Mouse (Mus musculus) heart, embryonic 10.5 days (tissue): ENCODE results near the gene Zfp871. TPM values are rescaled to one million over a fixed set of nuclear protein-coding genes. Genes with fewer than 3 reads are reported as not detected.
A peak's percentile ranks its signal among the peaks of the same experiment; 100 is the strongest.
"Not testable (repeated sequence)": the region's sequence is repeated elsewhere in the genome, so short reads cannot be mapped to it uniquely, and the experiment has no call there.

Experiments used
- DNase-seq: peaks from one replicate; pipeline ENCODE4 v3.0.0-alpha.2; 2017; ENCODE audit warnings: low spot score
- H3K27ac ChIP-seq: fragments of 300-500 bp; sonication (generic); 2 replicates; pipeline ENCODE4 v1.5.1; 2016; ENCODE audit warnings: mild to moderate bottlenecking
- H3K27me3 ChIP-seq: fragments of 300-500 bp; sonication (generic); 2 replicates; pipeline ENCODE4 v1.6.1; 2016; ENCODE audit warnings: mild to moderate bottlenecking; ENCODE audit not compliant: poor library complexity, insufficient read depth, severe bottlenecking
- H3K36me3 ChIP-seq: fragments of 300-500 bp; sonication (generic); 2 replicates; pipeline ENCODE4 v1.6.1; 2016; ENCODE audit warnings: mild to moderate bottlenecking, moderate library complexity
- H3K4me1 ChIP-seq: fragments of 300-500 bp; sonication (generic); 2 replicates; pipeline ENCODE4 v1.6.1; 2016; ENCODE audit warnings: mild to moderate bottlenecking
- H3K4me3 ChIP-seq: fragments of 300-500 bp; sonication (generic); 2 replicates; pipeline ENCODE4 v1.5.1; 2016; ENCODE audit warnings: mild to moderate bottlenecking, moderate library complexity
- H3K9me3 ChIP-seq: fragments of 300-500 bp; sonication (generic); 2 replicates; pipeline ENCODE4 v1.6.1; 2016; ENCODE audit warnings: mild to moderate bottlenecking, moderate library complexity
- WGBS: fragments of 180-500 bp; shearing (Covaris S2); methylation state at CpG from one replicate; pipeline ENCODE4 v1.1.7; 2016; 5-methylcytosine and 5-hydroxymethylcytosine counted together
- polyA plus RNA-seq: library from polyadenylated mRNA; unstranded; fragments of >200 nt; fragmentation: Nextera tagmentation; extraction: Ambion mirVana; gene quantifications from 2 replicates; pipeline ENCODE4 v1.2.1, GENCODE M21; 2016

The Zfp871 gene
- polyA plus RNA-seq, 1 experiment from 2014 or later = 27.3 TPM

- peaks cover 38% of the 10 kb centered on the region for H3K36me3 ChIP-seq
- H3K9me3 ChIP-seq = no peaks in the 10 kb centered on the region
- 81% methylated on average over 3 of the region's 3 CpGs for WGBS
- H3K27ac ChIP-seq = no peak overlapping the region
- DNase-seq = no peak
- no peak overlapping the region for H3K4me3 ChIP-seq
- peaks cover 9% of the 10 kb centered on the region for H3K4me1 ChIP-seq
- H3K27me3 ChIP-seq = no peaks in the 10 kb centered on the region
These were observed 2.4 kb downstream of the Zfp871 start for GRCm38 (mm10) chr17:32785656-32786055.

DNA sequence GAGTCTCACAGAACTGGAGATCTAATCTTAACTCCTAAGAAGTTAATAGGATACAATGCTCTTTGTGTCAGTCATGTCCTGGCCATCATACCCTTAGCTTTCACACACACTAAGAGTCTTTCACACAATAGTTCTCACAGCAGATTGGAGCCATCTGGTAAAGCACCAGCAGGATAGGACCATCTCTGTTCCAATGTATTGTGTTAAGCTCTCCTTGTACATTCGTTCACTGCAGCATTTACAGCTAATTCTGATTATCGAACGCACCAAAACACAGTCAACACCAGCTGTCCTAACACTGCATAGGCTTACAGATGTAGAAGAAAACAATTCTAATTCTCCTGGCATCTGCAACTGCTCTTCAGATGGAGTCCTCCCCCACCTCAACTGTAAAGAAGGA lies 10.5 kb downstream of the Zfp871 start:
- WGBS = 94% methylated on average over 3 of the region's 3 CpGs
- Histone ChIP-seq H3K4me1 (no peaks in the 10 kb centered on the region), H3K9me3 (no peaks in the 10 kb centered on the region), H3K36me3 (peaks cover 75% of the 10 kb centered on the region), H3K27me3 (no peaks in the 10 kb centered on the region), H3K27ac (no peak overlapping the region), H3K4me3 (no peak overlapping the region)
- no peak for DNase-seq

GRCm38 (mm10) chr17:32771213-32771612 lies 16.9 kb downstream of the Zfp871 start:
- H3K27me3 ChIP-seq = no peaks in the 10 kb centered on the region
- WGBS = 64% methylated on average over 1 of the region's 1 CpGs

DNA sequence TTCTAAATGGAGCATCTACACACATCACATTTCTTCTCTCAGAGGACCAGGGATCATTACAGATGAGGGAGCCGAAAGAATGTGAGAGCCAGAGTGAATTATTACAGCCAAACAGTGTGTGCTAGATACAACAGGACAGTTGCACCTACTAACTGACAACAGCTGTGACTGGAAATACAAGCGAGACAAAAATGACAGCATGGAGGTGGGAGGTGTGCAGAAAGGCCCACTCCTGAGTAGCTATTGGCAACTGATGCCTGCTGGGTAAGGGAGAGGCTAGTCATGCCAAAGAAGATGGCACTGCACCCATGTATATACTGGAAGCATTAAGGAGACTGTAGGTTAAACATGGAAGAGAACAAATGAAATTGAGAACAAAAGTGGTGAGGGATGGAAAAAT lies 21.7 kb downstream of the Zfp871 start:
- H3K9me3 ChIP-seq = no peaks in the 10 kb centered on the region
- 94% methylated on average over 2 of the region's 2 CpGs for WGBS
- no peak for DNase-seq
- H3K4me1 ChIP-seq = no peaks in the 10 kb centered on the region
- H3K27ac ChIP-seq = no peak overlapping the region
- H3K27me3 ChIP-seq = no peaks in the 10 kb centered on the region
- no peak overlapping the region for H3K4me3 ChIP-seq
- H3K36me3 ChIP-seq = peaks cover 77% of the 10 kb centered on the region

More at GRCm38 (mm10) chr17:32771213-32771612, 16.9 kb downstream of the Zfp871 start:
- H3K4me3 ChIP-seq = no peak overlapping the region
- peaks cover 95% of the 10 kb centered on the region for H3K36me3 ChIP-seq
- no peak for DNase-seq
- no peak overlapping the region for H3K27ac ChIP-seq
- H3K4me1 ChIP-seq = no peaks in the 10 kb centered on the region
- H3K9me3 ChIP-seq = no peaks in the 10 kb centered on the region

- no peaks in the 10 kb centered on the region for H3K36me3 ChIP-seq
- H3K27me3 ChIP-seq = no peaks in the 10 kb centered on the region
- no peak overlapping the region for H3K27ac ChIP-seq
- H3K9me3 ChIP-seq = no peaks in the 10 kb centered on the region
- 60% methylated on average over 5 of the region's 5 CpGs for WGBS
- H3K4me3 ChIP-seq = no peak overlapping the region
- no peaks in the 10 kb centered on the region for H3K4me1 ChIP-seq
- no peak for DNase-seq
These were observed 30.8 kb downstream of the Zfp871 start for GRCm38 (mm10) chr17:32757331-32757730.

GRCm38 (mm10) chr17:32753634-32754033 lies 34.5 kb downstream of the Zfp871 start:
- 0 out of 2 replicates have a peak overlapping the region, but pooled peaks have one; percentile 5 for H3K4me3 ChIP-seq
- H3K27ac ChIP-seq = no peak overlapping the region
- WGBS = 11% methylated on average over 12 of the region's 12 CpGs
- no peaks in the 10 kb centered on the region for H3K36me3 ChIP-seq
- no peak for DNase-seq
- H3K4me1 ChIP-seq = no peaks in the 10 kb centered on the region
- H3K9me3 ChIP-seq = no peaks in the 10 kb centered on the region
- H3K27me3 ChIP-seq = no peaks in the 10 kb centered on the region

GRCm38 (mm10) chr17:32752813-32753360 lies 35.2 kb downstream of the Zfp871 start:
- Histone ChIP-seq H3K27ac (no peak overlapping the region), H3K9me3 (no peaks in the 10 kb centered on the region), H3K27me3 (no peaks in the 10 kb centered on the region), H3K4me3 (no peak overlapping the region), H3K4me1 (no peaks in the 10 kb centered on the region), H3K36me3 (no peaks in the 10 kb centered on the region)
- no peak for DNase-seq
- WGBS = 61% methylated on average over 6 of the region's 6 CpGs

GRCm38 (mm10) chr17:32750611-32751010 lies 37.5 kb downstream of the Zfp871 start:
- Histone ChIP-seq H3K27me3 (no peaks in the 10 kb centered on the region), H3K27ac (no peak overlapping the region), H3K9me3 (no peaks in the 10 kb centered on the region), H3K4me3 (no peak overlapping the region), H3K4me1 (no peaks in the 10 kb centered on the region), H3K36me3 (no peaks in the 10 kb centered on the region)
- WGBS = 36% methylated on average over 5 of the region's 5 CpGs
- no peak for DNase-seq

- Histone ChIP-seq H3K4me3 (no peak overlapping the region), H3K9me3 (no peaks in the 10 kb centered on the region), H3K27ac (no peak overlapping the region), H3K4me1 (no peaks in the 10 kb centered on the region), H3K36me3 (no peaks in the 10 kb centered on the region), H3K27me3 (no peaks in the 10 kb centered on the region)
- 46% methylated on average over 1 of the region's 1 CpGs for WGBS
- no peak for DNase-seq
These were observed 47.0 kb downstream of the Zfp871 start for GRCm38 (mm10) chr17:32741057-32741456.

DNA sequence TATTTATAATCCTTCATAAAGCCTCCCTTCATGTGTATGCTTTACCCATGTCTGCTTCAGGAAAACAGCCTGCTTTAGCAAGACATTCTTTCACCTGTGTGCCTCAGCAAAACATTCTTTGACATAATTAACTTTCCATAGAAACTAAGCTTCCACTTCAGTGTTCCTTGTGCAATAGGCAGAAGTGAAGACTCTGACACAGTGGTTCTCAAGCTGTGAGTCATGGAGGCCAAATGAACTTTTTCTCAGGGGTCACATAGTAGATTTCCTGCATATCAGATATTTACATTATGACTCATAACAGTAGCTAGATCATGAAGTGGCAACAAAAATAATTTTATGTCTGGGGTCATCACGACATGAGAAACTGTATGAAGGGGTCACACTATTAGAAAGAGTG lies 49.7 kb downstream of the Zfp871 start:
- no peak overlapping the region for H3K4me3 ChIP-seq
- 72% methylated on average over 1 of the region's 1 CpGs for WGBS
- no peaks in the 10 kb centered on the region for H3K9me3 ChIP-seq
- no peaks in the 10 kb centered on the region for H3K4me1 ChIP-seq
- DNase-seq = no peak
- no peaks in the 10 kb centered on the region for H3K36me3 ChIP-seq
- no peaks in the 10 kb centered on the region for H3K27me3 ChIP-seq
- H3K27ac ChIP-seq = no peak overlapping the region

DNA sequence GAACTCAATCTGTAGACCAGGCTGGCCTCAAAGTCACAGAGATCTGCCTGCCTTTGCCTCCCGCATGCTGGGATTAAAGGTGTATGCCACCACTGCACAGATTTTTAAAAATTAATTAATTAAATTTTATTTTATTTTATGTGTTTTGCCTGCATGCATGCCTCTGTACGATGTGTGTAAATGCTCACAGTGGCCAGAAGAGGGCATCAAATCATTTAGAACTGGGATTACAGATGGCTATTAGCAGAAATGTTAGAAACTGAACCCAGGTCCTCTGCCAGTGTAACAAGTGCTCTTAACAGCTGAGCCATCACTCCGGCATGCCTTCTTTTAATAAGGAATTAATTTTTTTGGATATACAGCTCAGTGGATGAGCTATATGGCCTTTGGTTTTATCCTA lies 59.1 kb downstream of the Zfp871 start:
- 74% methylated on average over 3 of the region's 3 CpGs for WGBS
- no peak for DNase-seq
- no peaks in the 10 kb centered on the region for H3K36me3 ChIP-seq
- H3K4me1 ChIP-seq = no peaks in the 10 kb centered on the region
- no peaks in the 10 kb centered on the region; the same call in 1 of the 2 replicates for H3K9me3 ChIP-seq
- H3K27me3 ChIP-seq = no peaks in the 10 kb centered on the region
- no peak overlapping the region for H3K27ac ChIP-seq
- no peak overlapping the region for H3K4me3 ChIP-seq

GRCm38 (mm10) chr17:32726360-32726759 lies 61.7 kb downstream of the Zfp871 start:
- DNase-seq, H3K9me3 ChIP-seq, H3K4me3 ChIP-seq, H3K27ac ChIP-seq, H3K36me3 ChIP-seq, H3K27me3 ChIP-seq, H3K4me1 ChIP-seq: not testable (repeated sequence)

DNA sequence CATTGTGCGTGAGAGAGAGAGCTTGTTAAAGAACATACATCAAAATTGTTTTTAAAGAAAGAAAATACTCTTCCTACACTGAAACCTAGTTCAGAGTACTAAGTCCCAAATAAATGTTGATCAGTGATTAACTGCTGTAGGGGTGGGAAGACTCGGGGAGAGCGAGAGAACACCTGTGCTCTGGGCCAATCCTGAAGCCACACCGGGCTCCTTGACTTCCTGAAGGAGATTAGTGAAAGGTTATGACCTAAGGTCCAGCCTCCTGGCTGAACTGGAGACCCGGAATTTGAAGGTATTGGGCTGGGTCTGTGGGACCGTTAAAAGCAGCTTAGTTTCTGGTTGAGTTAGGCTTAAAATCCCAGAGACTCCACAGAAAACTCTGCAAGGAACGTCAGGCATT lies 65.3 kb downstream of the Zfp871 start:
- Histone ChIP-seq H3K36me3 (no peaks in the 10 kb centered on the region), H3K27ac (no peak overlapping the region), H3K4me1 (no peaks in the 10 kb centered on the region), H3K27me3 (no peaks in the 10 kb centered on the region), H3K4me3 (no peak overlapping the region), H3K9me3 (no peaks in the 10 kb centered on the region)
- no peak for DNase-seq
- WGBS = 81% methylated on average over 7 of the region's 7 CpGs

- not testable (repeated sequence) for H3K4me3 ChIP-seq, H3K9me3 ChIP-seq, DNase-seq, H3K4me1 ChIP-seq, H3K27ac ChIP-seq, H3K36me3 ChIP-seq, H3K27me3 ChIP-seq
- 70% methylated on average over 1 of the region's 1 CpGs for WGBS
These were observed 65.9 kb downstream of the Zfp871 start for GRCm38 (mm10) chr17:32722151-32722550.
